Mouse (Mus musculus): ENCODE results near the gene Gpr84.

Gpr84 gene

DNA sequence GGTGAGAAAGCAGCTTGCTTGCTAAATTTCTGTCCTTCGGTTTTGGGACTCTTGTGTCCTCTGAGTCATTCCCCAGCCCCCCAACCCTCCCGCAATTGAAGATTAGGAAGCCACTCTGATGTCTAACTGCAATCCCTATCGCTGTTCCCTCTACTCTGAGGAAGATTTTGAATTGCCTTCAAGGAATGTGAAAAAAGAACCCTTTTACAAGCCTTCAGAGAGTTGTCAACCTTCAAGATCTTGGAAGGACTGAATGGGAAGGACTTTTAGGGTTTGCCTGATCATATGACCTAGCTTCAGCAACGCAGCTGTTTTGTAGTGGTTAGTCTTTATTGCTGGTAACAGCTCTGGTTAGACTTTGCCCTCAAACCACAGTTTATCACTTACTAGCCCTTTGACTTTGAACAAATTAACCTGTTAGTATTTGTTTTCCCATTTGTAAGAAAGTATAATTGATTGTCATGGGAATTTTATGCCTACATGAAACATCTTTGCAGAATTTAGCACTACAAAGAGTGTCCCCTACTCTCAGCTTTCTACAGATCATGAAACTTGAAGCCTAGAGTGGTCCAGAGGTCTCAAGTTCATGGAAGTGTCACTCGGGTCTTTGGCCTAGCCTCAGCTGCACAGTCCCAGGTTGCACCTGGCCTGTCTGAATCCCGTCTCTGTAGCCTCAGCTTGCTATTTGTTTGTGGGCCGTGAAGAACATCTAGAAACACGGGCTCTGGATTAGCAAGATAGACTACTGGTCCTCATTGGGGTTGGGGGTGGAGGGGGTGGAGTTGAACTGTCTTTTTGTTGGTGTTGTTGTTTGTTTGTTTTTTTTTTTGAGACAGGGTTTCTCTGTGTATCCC lies 4.4 kb downstream of the Gpr84 start:
- DNase-seq: no peak

GRCm38 (mm10) chr15:103305070-103305678 lies 5.2 kb downstream of the Gpr84 start:
- peak; percentile 99 for DNase-seq

DNA sequence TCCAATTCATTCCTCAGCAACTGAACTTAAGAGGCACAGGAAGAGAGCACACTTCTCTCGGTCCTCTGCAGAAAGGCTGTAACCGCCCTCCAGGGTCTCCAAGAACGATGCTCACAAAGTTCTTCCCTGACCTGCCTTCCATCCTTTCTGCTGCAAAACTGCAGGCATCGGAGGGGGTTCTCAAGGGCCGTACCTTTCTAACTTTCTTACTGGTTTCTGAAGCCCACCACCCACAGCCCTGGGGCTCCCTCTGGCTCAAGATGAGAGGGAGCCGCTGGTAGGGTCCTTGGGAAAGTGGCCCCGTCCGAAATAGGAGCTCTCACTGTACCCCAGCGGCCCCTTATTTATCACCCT lies 5.8 kb downstream of the Gpr84 start:
- peak; percentile 48 for DNase-seq

- no peak for DNase-seq
Measured at GRCm38 (mm10) chr15:103303916-103304615, 6.3 kb downstream of the Gpr84 start.

DNA sequence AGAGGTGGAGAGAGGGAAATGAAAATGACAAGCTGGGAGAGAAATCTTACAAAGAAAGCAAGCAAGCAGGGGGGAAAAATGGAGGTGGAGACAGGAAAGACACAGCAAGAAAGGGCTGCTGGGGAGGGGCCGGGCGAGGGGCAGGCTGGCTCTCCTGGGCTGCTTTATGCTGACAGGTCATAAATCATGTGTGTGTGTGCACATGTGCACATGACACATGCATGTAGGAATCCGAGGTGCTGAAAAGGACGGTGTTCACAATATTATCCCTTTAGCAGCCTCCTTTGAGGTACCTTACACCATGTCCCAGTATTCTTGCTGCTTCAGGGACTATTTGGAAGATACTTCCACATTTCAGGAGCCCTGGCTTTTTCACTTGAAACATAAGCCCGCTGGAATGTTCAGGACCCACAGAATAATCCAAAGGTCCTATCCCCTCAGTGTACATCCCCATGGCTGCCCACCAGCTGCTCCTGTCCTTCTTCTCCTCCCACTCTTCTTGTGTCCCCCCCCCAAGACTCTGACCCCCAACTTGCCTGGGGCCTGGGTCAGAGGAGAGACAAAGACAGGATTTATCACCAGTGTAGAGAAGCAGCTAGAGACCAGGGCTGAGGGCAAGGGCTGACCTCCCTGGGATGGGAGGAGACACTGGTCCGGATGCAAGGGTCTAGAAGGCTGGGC lies 7.9 kb downstream of the Gpr84 start:
- DNase-seq: no peak

DNA sequence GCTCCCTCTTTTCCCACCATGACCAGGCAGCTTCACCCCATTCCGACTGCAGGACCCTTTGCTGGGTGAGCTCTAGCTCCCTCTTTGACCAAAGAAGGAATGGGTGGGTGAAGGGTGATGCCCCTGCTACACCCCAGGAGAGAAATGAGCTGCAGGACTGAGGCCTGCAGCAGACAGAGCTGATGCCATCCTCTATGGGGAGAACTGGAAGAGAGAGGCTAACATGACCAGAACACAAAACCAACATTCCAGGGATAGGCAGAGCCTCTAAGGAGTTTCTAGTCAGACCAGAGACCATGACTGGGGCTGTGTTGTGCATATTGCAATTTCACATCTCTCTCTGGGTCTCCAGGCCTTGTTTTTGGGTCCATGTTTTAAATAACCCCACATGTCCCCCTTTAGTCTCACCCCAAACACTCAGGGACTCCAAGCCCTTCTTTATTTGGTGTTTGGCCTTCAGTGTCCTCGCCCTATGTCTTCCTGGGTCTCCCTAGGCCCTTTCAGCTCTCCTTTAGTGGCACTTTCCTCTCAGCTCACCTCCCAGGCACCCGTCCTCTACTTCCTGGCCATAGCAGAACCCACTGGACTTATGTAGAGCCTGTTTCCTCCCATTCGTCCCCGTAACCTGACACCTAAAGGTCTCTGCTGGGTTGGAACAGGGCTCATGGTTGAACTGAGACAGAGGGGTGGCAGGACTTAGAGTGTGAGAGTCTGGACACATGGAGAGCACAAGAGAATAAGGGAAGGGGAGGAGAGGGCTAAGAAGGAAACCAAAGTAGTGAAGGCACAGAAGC lies 8.7 kb downstream of the Gpr84 start:
- DNase-seq: no peak

DNA sequence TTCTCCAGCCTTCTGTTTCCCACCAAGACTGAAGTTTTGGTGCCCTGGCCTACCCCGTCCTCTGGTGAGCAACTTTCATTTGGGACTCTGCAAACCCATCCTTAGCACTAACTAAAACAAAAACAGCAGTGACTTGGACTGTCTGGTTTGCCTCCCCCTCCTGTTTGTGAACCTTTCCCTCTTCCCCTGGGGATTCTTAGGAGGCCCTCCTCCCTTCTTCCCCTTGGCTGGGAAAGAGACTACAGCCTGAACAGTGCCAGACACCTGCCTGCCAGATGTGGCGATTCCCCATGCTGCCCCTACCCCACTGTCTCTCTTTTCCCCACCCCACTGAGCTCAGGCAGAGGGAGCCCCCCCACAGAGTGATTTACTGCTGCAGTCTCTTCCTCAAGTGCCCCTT lies 9.4 kb downstream of the Gpr84 start:
- no peak for DNase-seq

GRCm38 (mm10) chr15:103300560-103300959 lies 9.9 kb downstream of the Gpr84 start:
- no peak for DNase-seq

- DNase-seq: peak; percentile 52
Measured at GRCm38 (mm10) chr15:103300067-103300471, 10.3 kb downstream of the Gpr84 start.

- DNase-seq: no peak
Measured at GRCm38 (mm10) chr15:103299644-103300043, 10.8 kb downstream of the Gpr84 start.

GRCm38 (mm10) chr15:103298861-103299616 lies 11.4 kb downstream of the Gpr84 start:
- no peak for DNase-seq

DNA sequence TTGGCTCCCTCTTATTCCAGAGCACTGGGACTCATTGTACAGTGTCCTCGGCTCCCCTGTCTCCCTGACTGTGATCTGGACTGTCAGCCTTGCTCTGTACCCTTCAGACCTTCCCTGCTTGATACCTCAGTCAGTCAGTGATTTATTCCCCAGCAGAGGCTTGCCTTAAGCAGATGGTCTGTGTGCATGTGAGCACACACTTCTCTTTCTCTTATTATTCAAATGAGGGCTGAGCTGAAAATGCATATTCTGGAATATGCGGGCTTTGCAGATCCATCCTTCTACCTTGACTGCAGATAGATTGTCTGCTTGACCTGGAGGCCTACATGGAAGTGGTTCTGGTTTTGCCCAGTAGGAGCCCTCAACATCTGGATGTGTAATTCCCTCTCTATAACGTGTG lies 12.4 kb downstream of the Gpr84 start:
- DNase-seq: no peak

GRCm38 (mm10) chr15:103297313-103297712 lies 13.1 kb downstream of the Gpr84 start:
- DNase-seq: no peak

- DNase-seq: no peak
Measured at GRCm38 (mm10) chr15:103295851-103296250, 14.6 kb downstream of the Gpr84 start.

GRCm38 (mm10) chr15:103294649-103295048 lies 15.8 kb downstream of the Gpr84 start:
- no peak for DNase-seq

DNA sequence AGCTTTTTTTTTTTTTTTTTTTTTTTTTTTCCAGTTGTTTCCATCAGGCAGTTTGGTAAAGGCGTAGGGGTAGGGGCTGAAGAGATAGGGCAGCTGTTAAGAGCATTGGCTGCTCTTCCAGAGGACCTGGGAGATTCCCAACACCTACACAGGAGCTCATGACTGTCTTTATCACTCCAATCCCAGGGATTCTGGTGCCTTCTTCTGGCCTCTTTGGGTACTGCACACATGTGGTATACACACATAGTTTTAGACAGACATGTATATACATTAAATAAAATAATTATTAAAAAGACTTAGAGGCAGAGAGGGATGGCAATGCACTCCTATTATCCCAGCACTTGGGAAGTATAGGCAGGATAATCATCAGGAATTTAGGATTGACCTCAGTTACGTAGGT lies 17.0 kb downstream of the Gpr84 start:
- no peak for DNase-seq

DNA sequence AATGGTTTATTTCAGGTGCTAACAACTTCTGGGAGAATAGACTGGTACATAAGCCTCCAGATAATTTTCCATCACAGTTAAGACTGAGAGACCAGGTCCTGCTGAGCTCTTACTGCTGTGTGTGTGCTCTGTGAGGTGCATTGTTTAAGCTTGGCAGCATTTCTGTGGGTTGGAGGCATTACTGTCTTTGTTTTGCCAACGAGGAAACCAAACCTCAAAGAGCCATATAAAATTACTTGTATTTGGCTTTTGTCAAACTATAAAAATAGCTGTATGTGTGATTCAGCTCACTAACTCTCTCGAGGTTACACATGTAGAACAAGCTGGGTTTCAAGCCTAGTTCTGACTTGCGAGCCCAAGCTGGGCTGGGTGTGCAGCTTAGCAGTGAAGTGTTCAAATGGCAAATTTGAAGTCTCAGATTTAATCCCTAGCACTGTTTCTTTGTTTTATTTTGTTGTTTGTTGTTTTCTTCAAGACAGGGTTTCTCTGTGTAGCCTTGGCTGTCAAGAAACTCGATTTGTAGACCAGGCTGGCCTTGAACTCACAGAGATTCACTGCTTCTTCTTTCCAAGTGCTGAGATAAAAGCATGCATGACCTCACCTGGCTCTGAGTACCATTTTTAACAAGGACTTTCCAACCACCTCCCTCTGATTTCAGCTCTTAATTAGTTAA lies 17.6 kb downstream of the Gpr84 start:
- no peak for DNase-seq

GRCm38 (mm10) chr15:103290843-103291242 lies 19.6 kb downstream of the Gpr84 start:
- no peak for DNase-seq

- DNase-seq: no peak
Measured at GRCm38 (mm10) chr15:103290417-103290816, 20.0 kb downstream of the Gpr84 start.

- no peak for DNase-seq
Measured at GRCm38 (mm10) chr15:103289600-103289999, 20.8 kb downstream of the Gpr84 start.

DNA sequence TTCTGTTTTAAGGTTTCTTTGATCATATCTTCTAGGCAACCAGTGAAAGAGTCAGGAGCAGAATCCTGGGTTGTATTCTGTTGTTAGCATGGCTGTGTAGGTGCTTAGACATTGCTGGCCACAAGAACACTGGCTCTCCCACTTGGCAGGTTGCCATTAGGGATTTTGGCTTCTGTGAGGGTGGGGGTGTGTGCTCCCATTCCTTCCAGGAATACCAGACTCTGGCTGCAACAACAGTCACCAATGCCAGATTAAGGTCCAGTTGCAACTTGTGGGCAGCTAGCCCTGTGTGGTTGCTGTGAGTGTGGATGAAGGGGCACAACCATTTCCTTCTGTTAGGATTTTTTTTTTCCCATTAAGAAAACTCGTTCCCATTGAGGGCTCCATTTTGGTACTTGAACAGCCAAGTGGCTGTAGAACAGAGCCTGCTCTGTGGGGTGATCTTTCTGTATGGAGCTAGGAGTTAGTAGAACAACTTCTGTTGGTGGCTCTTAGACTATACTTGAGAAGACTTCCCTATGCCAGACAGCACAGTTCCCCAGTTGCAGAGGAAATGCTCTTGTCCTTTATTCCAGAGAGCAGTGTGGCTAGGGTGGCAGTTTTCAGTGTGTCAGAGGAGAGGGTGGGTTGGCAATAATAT lies 24.5 kb downstream of the Gpr84 start:
- peak; percentile 56 for DNase-seq
